Mouse (Mus musculus) spleen, adult 2 months (tissue): ENCODE measurements at regions not wholly inside any gene's neighbourhood (a gene's known extent, or its start where the extent isn't known, plus 50 kb on each side); places are given as distances from the start of the nearest gene placed in this dataset.

Source experiments
- CTCF ChIP-seq: fragments of 200-500 bp; IDR thresholded peaks from 2 replicates; pipeline ENCODE4 v1.5.1; 2011; ENCODE audit warnings: mild to moderate bottlenecking, inconsistent platforms; ENCODE audit not compliant: insufficient read depth, insufficient read length, insufficient replicate concordance; ENCODE audit errors: extremely low read depth
- POLR2A ChIP-seq: fragments of 200-500 bp; IDR thresholded peaks from 2 replicates; pipeline ENCODE4 v1.6.1; 2011; ENCODE audit warnings: low read depth, low read length, inconsistent platforms

DNA sequence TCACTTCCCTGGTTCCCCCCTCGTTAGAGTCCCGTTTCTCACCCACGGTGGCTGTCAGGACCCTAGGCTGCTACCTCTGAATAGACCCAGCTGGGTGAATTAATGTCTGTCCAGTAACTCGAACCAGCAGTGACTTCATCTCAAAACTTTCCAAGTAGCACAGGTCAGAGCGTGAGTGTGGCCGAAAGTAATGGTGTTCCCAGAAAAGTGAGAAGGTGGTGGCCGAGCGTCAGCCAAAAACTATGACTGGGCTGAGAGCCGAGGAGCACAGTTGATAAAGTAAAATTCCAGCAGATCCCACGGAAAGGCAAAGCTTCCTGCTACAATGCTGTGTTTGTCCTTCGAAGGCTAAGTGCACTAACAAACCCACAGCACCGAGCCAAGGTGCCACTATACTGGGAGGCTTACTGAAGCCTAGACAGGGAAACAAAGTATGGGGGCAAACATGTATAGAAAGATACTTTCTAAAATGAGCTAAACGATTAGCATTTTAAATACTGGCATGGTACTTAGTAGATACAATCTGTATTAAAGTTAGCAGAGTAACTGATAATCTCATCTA lies 413.7 kb upstream of the Mgmt start:
- TF ChIP-seq CTCF, result no peak
- no peak for TF ChIP-seq POLR2A
